Mouse (Mus musculus) left cerebral cortex, postnatal 4 days (tissue): ENCODE measurements around the gene Dctd. TPM values are rescaled to one million over a fixed set of nuclear protein-coding genes. Genes with fewer than 3 reads are reported as not detected.
"Not testable (repeated sequence)": the region's sequence is repeated elsewhere in the genome, so short reads cannot be mapped to it uniquely, and the experiment has no call there.

Experiments
- DNase-seq: peaks from one replicate; pipeline ENCODE4 v3.0.0-alpha.2; 2022
- intact Hi-C: fragments of 180-260 bp; cut with DNase I; formaldehyde crosslinking; loops from one replicate; pipeline ENCODE4 v1.15.1; 2025
- total RNA-seq, 2 experiments: library from RNA; stranded (reverse); gene quantifications; 2 replicates each; pipeline ENCODE4 v1.2.3; 2021

The Dctd gene
- total RNA-seq, 2 experiments from 2014 or later: 17.0 to 22.6 TPM

DNA sequence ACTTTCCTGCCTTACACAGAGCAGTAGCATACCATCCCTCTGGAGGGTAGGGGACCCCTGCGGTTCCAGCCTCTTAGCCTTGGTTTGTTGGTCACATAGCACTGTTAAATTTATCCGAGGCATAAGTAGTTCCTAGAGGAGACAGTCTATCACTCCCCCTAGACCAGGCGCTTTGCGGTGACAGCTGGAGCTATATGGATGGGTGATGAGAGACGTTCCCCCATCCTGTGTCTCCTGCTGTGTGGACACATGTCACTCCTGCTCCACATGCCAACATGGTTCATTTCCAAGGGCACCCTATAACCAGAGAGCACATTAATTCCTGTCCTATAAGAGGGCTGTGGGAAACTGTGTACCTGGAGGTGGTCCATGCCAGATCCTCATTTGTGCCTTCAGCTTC, 42.1 kb downstream of the Dctd start:
- DNase-seq: peak; percentile 50
- intact Hi-C loops: no loop called here

DNA sequence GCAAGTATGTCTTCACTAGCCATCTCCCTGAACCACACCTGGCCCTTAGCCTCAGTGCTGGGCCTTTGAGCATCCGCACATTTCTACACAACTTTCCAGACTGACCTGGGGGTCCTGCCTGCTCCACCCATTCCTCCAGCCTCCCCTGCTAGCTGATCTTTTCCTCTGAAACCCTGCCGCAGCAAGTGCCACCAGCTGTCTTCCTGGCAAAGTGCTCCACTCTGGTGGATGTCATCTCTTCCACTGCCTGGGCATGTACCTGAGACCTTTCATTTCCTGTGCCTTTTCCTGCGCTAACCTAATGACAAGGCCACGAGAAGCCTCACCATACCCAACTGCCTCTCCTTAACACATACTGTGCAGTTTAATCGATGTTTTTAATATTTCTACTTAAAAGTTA, 46.9 kb downstream of the Dctd start:
- no peak for DNase-seq
- intact Hi-C loops: no loop called here

- intact Hi-C loops: no loop called here
- DNase-seq: no peak
These were observed 47.6 kb downstream of the Dctd start for GRCm38 (mm10) chr8:48146449-48146848.

GRCm38 (mm10) chr8:48152062-48152738, 53.3 kb downstream of the Dctd start:
- intact Hi-C loops: no loop called here
- DNase-seq: peak; percentile 88

GRCm38 (mm10) chr8:48153360-48154121, 54.6 kb downstream of the Dctd start:
- DNase-seq: peak; percentile 95
- intact Hi-C loops: no loop called here

- no peak for DNase-seq
- intact Hi-C loops: no loop called here
These were observed 58.8 kb downstream of the Dctd start for GRCm38 (mm10) chr8:48157718-48158117.

DNA sequence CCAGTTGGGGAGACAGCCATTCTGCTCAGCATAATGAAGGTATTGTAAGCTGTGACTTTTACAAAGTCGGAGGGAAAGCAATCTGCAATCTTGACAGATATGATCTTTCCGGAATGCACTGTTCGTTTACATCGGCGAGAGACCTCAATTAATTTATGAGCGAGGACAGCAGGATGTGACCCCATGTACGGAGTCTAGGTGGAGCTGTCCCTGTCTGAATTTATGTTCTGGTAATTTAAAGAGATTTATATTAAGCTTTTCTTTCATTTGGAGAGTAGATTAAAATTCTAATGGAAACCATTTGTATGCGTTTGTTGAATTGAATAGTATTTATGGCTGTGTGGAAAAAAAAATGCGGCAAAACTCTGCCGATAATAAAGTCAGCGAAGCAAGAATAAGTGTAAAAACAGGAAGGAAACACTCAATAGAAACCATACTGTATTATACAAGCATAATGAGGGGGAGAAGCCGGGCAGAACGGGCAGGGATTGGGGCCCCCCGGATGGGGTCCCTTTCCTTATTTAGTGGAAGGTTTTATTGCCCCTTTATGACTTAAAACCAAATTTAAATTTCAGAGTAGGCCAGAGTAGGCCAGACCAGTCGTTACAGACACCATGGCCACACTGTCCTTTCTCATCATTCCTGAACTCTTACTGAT, 59.8 kb downstream of the Dctd start:
- DNase-seq: no peak
- intact Hi-C loops: no loop called here

DNA sequence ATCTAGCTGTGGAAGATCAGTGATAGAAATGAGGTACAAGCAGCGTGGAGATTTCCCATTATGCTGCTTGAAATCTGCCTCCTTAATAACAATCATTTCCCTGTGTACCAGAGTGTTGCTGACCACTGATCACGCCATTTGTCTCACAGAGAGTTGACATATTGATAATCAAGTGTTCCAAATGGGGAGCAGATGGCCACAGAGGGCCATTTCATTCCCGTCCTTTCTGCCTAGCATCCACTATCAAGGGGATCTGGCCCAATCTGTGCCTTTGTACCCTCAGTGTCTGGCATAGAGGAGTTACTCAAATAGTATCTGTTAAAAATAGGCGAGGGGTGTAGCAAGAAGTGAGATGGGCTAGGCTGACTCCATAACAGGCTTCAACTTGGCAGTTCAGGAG, 78.5 kb downstream of the Dctd start:
- intact Hi-C loops: no loop called here
- no peak for DNase-seq

DNA sequence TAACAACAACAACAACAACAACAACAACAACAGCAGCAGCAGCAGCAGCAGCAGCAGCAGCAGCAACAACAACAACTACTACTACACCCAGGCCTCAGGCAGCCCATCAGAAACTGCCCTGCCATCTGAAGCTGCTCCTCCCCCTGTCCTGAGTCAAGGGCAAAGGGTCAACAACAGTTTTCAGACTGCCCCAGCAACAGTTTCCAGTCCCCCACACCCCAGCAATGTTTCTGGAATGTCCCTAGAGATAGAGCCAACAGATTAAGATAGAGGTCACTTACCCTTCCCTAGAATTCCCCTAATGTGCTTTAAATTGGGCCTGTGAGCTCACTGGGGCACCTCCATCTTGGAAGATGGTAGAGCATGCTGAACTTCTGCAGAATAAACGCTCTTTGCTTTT, 79.0 kb downstream of the Dctd start:
- DNase-seq: no peak

DNA sequence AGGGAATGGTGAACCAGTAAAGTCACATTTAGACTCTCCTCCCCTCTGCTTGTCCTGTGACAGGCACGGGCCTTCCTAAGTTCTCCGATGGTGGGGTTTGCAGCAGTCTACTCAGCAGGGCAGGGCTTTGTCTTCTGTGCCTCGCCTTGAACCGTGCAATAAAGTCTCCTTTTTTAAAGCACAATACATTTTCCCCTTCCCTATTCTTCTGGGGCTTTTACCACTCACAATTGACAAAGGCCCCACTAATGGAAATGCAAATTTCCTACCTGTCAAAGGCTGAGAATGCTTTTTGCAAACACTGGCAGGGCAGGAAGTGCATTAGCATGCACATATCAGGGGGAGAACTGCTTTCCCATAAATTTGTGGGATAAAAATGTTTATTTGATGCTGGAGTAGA, 80.1 kb downstream of the Dctd start:
- intact Hi-C loops: no loop called here
- DNase-seq: no peak

More for the DNA sequence above, 79.0 kb downstream of the Dctd start:
- intact Hi-C loops: no loop called here

- intact Hi-C loops, DNase-seq: not testable (repeated sequence)
These were observed 81.3 kb downstream of the Dctd start for GRCm38 (mm10) chr8:48180146-48180545.

GRCm38 (mm10) chr8:48181000-48181399, 82.1 kb downstream of the Dctd start:
- intact Hi-C loops: no loop called here
- no peak for DNase-seq

DNA sequence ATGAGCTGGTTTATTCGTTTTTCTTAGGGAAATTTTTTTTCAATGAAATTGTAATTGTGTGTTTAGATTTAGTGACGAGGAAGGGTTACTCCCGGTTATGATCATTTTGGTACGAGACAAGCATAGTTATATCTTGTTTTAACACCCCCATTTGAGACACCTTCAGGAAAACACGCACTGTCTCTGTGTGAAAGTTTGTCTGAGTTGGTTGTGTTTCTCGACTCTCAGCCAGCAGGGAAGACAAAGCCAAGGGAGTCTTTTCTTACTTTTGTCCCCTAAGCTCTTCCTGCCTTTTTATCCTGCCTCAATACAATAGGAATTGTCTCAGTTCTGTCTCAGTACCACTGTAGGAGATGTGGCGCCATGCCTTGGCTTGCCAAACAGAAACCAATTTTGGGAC, 84.9 kb downstream of the Dctd start:
- intact Hi-C loops: no loop called here
- no peak for DNase-seq

- intact Hi-C loops: no loop called here
- no peak for DNase-seq
These were observed 89.7 kb downstream of the Dctd start for GRCm38 (mm10) chr8:48188586-48188985.

GRCm38 (mm10) chr8:48195971-48196370, 97.1 kb downstream of the Dctd start:
- intact Hi-C loops: no loop called here
- no peak for DNase-seq

DNA sequence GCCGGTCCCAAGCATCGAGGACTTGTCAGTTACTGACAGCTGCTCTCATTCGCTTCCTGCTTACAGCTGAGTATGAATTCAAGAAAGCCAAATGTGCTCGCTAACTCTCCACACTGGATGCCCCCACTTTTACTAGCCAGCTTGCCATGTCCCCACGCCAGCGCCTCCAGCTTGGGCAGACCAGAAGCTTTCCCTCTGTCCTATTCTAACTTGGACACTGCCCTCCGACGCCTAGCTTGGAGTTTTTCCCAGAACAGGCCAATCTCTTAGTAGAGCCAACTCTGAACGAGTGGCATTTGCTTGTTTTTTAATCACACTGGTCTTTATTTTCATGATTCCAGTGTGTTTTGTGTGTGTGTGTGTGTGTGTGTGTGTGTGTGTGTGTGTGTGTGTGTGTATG, 100.3 kb downstream of the Dctd start:
- peak; percentile 24 for DNase-seq
- intact Hi-C loops: no loop called here

- DNase-seq: no peak
- intact Hi-C loops: no loop called here
These were observed 103.7 kb downstream of the Dctd start for GRCm38 (mm10) chr8:48202632-48203031.

Other genes with a start within 250 kb of the Dctd start
- 10 to 100 TPM; 23.3 to 23.7 TPM for gene Wwc2, start 108.2 kb upstream of the Dctd start, total RNA-seq